Mouse (Mus musculus): ENCODE data around the gene Atg4b.

DNA sequence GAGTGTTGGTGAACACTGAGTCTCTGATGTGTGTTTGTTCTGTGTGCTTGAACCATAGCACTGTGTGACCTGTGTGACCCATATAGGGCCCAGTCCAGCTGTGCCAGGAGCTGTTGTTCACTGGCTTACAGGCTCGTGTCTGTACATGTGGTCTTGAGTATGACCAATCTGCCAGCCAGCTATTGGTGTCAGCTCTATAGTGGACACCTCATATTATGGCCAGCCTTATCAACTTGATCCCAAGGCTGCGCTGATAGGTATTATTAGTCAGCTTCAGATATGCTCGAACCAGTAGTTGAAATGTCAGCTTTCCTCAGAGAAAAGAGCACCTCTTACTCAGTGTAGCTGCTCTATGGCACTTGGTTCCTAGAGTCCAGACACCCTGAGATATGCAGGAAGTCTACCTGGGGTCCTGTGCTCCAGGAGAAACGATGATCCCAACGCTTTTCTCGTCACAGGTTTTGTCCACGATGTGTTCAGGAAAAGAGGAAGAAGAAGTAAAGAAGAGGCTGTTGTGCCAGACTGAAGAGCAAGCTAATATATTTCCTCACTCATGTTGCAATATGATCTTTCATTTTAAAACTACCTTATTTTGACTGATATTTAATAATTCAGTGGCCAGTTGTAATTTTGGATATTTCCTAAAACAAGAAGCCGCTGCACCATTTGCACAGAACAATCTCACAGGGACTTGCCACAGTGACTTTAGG lies 66.7 kb downstream of the Atg4b start:
- no peak for TF ChIP-seq CTCF (IDR thresholded peaks at IDR 0.05; ENCODE audit: low read depth)
- TF ChIP-seq EP300 (IDR thresholded peaks at IDR 0.05; ENCODE audit: low read depth), result no peak
